Mouse (Mus musculus) right cerebral cortex, adult 18-20 months (tissue): ENCODE results near the gene Tifab.
"Not testable (repeated sequence)": the region's sequence is repeated elsewhere in the genome, so short reads cannot be mapped to it uniquely, and the experiment has no call there.

Experiments
- DNase-seq: peaks from one replicate; pipeline ENCODE4 v3.0.0; 2022; ENCODE audit warnings: mixed read lengths

The Tifab gene

GRCm38 (mm10) chr13:56178416-56179035, at the start of gene Tifab:
Gene Tifab, minus strand, starts transcription at chr13:56178885.
- no peak for DNase-seq

- DNase-seq, result peak; percentile 58
These were observed 47.7 kb upstream of the Tifab start for GRCm38 (mm10) chr13:56226175-56226954.

- DNase-seq, result no peak
These were observed 44.9 kb upstream of the Tifab start for GRCm38 (mm10) chr13:56223625-56224024.

GRCm38 (mm10) chr13:56222849-56223246, 44.2 kb upstream of the Tifab start:
- DNase-seq, result no peak

GRCm38 (mm10) chr13:56221995-56222848, 43.5 kb upstream of the Tifab start:
- peak; percentile 37 for DNase-seq

DNA sequence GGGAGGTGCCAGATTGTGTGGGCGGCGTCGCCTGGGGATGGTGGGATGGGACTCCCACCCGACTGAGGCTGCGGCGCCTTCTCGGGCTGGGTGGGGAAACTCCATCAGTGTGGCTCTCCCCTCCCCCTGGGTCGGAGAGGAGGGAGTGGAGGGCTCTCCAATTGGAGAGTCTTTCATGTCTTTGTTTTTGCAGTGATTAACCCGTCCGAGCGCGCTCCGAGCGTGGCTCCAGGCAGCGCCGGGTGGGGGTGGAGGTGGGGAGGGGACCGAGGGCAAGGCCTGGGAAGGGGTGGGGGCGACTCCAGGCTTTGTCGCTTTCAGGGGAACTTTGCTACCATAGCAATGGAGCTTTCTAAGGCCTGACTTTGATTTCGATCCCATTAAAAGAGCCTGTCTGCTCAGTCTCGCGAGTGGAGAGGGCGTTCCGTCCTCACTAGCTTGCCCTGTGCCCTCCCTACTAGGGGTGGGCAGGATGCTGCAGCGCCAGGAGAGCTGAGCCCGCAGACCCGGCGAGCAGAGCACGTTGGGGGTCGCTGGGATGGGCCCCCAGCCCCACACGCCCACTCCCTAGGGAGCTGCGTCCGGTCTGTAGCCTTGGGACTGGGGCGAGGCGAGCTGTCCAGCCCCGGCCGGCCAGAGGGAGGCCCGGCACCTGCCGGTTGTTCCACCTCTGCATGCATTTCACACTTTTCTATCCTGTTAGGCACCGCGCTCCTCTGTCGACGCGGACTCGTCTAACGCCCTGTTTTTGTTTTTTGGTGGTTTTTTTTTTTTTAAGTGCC, 42.6 kb upstream of the Tifab start:
- DNase-seq, result peak; percentile 22

GRCm38 (mm10) chr13:56219254-56219653, 40.6 kb upstream of the Tifab start:
- no peak for DNase-seq

- DNase-seq, result no peak
These were observed 37.4 kb upstream of the Tifab start for GRCm38 (mm10) chr13:56216090-56216489.

GRCm38 (mm10) chr13:56214633-56215032, 35.9 kb upstream of the Tifab start:
- DNase-seq, result no peak

GRCm38 (mm10) chr13:56209067-56209411, 30.4 kb upstream of the Tifab start:
- DNase-seq, result no peak

DNA sequence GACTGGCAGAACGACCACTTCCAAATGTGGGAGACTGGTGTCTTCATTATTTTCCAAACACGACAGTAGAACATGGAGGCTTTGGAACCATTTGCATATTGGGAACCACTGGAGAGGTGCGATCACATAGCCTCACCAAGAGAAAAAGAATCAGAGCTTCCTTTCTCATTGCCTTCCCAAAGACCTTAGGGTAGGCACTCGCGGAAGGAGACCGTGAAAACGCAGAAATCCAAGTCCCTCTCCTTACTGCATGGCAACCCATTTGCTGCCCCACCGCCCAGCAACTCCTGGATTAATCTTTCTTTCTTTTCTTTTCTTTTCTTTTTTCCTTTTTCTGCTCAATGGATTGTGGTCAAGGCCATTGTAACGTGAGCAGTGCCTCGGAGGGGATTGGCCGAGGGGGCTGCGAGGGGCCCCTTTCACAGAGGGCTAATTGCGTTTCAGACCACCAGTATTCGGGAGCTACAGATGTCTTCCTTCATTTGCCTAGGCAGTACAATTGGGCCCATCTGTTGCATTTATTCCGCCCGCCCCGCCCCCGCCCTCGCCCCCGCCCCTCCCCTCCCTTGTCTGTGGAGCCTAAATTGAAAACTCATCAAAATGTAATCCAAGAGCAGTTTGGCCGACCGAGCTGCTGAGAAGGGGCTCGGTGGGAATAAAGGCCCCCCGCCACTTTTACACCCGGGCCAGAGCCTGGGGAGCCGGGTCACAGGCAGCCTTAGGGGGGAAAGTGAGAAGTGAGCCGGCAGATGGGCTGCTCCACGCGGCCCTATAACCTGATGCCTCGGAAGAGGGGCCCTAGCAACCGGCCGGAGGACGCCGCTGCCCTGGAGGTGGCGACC, 29.8 kb upstream of the Tifab start:
- DNase-seq, result no peak

DNA sequence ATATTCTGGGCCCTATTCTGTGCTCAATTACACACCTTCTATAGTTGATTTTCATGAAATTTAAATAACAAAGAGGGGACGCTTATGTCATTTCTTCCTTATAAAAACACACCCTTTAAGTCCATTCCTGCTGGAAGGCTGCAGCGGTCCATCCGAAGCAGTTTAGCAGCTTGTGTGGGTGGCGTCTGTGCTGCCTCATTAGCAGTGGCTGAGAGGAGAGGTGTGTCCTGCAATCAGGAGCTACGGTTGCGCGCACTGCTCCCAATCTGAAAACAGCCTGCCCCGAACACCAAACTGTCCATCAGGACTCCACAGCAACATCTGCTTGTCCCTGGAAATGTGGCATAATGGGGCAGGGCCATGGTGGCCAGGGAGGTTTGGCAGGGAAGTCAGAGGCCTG, 20.8 kb upstream of the Tifab start:
- no peak for DNase-seq

DNA sequence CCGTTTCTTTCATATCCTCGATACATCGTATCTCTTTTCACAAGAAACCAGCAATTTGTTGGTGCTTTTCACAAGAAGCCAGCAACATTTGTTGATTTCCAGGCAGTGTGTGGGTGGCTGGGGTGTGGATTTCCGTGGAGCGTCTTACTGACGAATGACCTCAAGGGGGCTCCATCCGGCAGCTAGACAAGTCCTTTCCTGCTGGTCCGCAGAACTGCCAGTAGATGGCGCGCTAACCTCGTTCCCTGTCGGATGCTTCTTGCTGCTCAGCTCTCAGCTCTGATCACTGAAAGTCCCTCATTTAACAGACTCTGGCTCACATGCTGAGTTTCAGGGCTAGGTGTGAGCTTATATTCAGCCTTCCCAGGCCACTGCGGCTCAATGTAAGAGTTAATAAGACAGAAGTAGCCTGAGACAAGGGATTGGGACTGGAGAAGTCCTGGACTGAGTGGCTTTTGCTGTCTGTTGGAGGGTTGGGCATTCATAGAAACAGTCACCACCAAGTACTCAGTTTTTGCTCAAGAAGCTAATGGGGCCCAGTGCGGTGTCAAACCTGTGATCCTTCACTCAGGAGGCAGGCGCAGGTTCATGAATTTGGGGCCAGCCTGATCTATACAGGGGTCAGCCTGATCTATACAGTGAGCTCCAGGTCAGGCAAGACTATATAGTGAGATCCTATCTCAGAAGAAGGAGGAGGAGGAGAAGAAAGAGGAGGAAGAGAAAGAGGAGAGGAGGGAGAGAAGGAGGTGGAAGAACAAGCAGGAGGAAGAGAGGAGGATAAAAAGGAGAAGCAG, 19.0 kb upstream of the Tifab start:
- peak; percentile 87 for DNase-seq

GRCm38 (mm10) chr13:56197031-56197430, 18.3 kb upstream of the Tifab start:
- no peak for DNase-seq

- not testable (repeated sequence) for DNase-seq
These were observed 17.1 kb upstream of the Tifab start for GRCm38 (mm10) chr13:56195824-56196223.

- DNase-seq, result not testable (repeated sequence)
These were observed 15.5 kb upstream of the Tifab start for GRCm38 (mm10) chr13:56194181-56194580.

- no peak for DNase-seq
These were observed 12.5 kb upstream of the Tifab start for GRCm38 (mm10) chr13:56191225-56191624.

DNA sequence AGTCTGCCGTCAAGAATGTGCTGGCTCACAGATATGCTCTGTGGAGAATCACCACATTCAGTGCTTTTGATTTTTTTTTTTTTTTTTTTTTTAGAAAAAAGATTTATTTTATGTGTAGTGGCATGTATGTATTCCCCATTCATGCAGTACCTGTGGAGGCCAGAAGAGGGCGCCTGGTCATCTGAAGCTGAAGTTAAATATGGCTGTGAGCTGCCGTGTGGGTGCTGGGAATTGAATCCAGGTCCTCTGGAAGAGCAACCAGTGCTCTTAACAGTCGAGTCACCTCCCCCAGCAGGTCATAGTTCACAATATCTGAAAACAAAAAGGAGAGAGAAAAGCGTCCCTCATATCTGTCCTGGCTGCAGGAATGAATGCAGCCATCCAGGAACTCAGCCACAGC, 11.0 kb upstream of the Tifab start:
- no peak for DNase-seq

GRCm38 (mm10) chr13:56183687-56184086, 5.0 kb upstream of the Tifab start:
- DNase-seq, result no peak

DNA sequence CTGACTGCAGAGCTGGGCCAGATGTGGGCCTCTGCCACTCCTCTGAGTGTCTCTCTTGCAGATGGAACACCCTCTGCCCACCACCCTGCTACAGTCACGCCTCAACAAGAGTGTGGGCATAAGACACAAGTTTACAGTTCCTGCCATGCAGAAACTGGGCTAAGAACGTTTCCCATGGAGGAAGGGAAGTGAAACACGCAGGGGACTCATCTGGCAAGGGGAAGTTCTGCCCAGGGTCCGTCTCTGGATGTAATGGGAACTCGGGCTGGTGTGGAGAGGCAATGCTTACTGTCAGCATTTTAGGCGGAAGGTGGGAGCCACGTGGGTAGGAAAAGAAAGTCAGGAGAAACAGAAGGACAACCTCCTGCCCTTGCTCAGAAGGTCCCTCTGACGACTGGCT, 2.7 kb upstream of the Tifab start:
- no peak for DNase-seq

GRCm38 (mm10) chr13:56176310-56176709, 2.4 kb downstream of the Tifab start:
- DNase-seq, result no peak
